Comparison of ENCODE assay signal across 17 mouse cellular contexts in the genomic region with DNA sequence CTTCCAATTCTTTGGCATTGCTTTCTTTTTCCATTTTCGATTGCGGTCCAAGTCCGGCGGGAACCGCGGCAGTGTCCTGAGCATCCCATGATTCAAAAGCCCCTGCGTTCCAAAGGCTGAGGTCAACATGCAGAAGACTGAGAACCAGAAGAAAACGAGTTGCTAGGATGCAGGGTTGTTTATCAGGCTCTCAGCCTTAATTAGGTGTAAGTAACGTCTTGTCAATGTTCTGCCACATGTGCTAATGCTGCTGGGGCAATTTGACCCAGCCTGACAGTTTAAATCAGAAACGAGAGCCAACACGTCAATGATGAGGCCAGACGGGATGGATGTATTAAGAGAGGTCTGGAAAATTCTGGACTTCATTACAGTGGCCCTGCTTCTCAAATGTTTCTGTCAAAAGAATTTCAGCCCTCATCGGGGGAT.
DNase-seq lines count a peak whose midpoint lies in the region; ATAC-seq and TF ChIP-seq lines count a peak whose summit lies in the region.
"Had no signal": no experiment of that assay in that cellular context is flagged by ENCODE, and none has a peak within 500 bp of the region (broad histone marks: within the 10 kb centered on the region; RNA-seq: fewer than 3 reads in every experiment).

No protein-coding gene starts in this region.

- no peaks in the 10 kb centered on the region for H3K36me3 ChIP-seq in limb, embryonic 10.5 days
- H3K36me3 ChIP-seq in lung, embryonic 15.5 days: no peaks in the 10 kb centered on the region
- H3K36me3 ChIP-seq in stomach, postnatal 0 days (ENCODE audit: control insufficient read depth, insufficient read depth, low read length): no peaks in the 10 kb centered on the region
- H3K36me3 ChIP-seq in intestine, embryonic 15.5 days: no peaks in the 10 kb centered on the region
- H3K36me3 ChIP-seq: G1E; hindbrain, embryonic 12.5 days; neural tube, embryonic 12.5 days had no signal

- 0 out of 2 replicates have a peak, but pooled peaks cover 3% of the 10 kb centered on the region for H3K27me3 ChIP-seq in limb, embryonic 10.5 days (ENCODE audit: low read depth, poor library complexity, severe bottlenecking)
- H3K27me3 ChIP-seq in lung, embryonic 15.5 days: no peaks in the 10 kb centered on the region
- H3K27me3 ChIP-seq in stomach, postnatal 0 days (ENCODE audit: control insufficient read depth, insufficient read depth, low read length): no peaks in the 10 kb centered on the region
- H3K27me3 ChIP-seq in intestine, embryonic 15.5 days (replicated peaks): no peaks in the 10 kb centered on the region
- H3K27me3 ChIP-seq: hindbrain, embryonic 12.5 days; neural tube, embryonic 12.5 days had no signal

- H3K4me3 ChIP-seq in limb, embryonic 10.5 days: no peak overlapping the region
- H3K4me3 ChIP-seq in lung, embryonic 15.5 days: no peak overlapping the region
- H3K4me3 ChIP-seq in stomach, postnatal 0 days (ENCODE audit: low read depth, low read length): no peak overlapping the region
- H3K4me3 ChIP-seq in intestine, embryonic 15.5 days (replicated peaks): no peak overlapping the region
- H3K4me3 ChIP-seq: erythroblast, embryonic 14.5 days; hindbrain, embryonic 12.5 days; neural tube, embryonic 12.5 days had no signal

- no peak for TF ChIP-seq CTCF in stomach, postnatal 0 days (IDR thresholded peaks at IDR 0.05; ENCODE audit: low read depth)

- peaks cover 53% of the 10 kb centered on the region for H3K4me1 ChIP-seq in limb, embryonic 10.5 days
- H3K4me1 ChIP-seq in lung, embryonic 15.5 days: peaks cover 30% of the 10 kb centered on the region
- H3K4me1 ChIP-seq in stomach, postnatal 0 days (replicated peaks; ENCODE audit: control insufficient read depth, insufficient read depth): no peaks in the 10 kb centered on the region; the same call in 1 of the 2 replicates
- H3K4me1 ChIP-seq in intestine, embryonic 15.5 days (replicated peaks): 0 out of 2 replicates have a peak, but pooled peaks cover 4% of the 10 kb centered on the region

- peak; percentile 61 for ATAC-seq in lung, embryonic 15.5 days (ENCODE audit: borderline replicate concordance, extremely low read depth, low FRiP score, low TSS enrichment)
- ATAC-seq in stomach, postnatal 0 days (ENCODE audit: low FRiP score, low TSS enrichment): no peak
- no peak for ATAC-seq in intestine, embryonic 15.5 days
- ATAC-seq: forebrain, embryonic 16.5 days; midbrain, embryonic 16.5 days had no signal

- TF ChIP-seq EP300 in stomach, postnatal 0 days (optimal IDR thresholded peaks at IDR 0.05): no peak

- H3K4me2 ChIP-seq in lung, embryonic 15.5 days: peak overlapping the region; percentile 15; the same call in 1 of the 2 replicates
- H3K4me2 ChIP-seq in stomach, postnatal 0 days (replicated peaks; ENCODE audit: low read depth): no peak overlapping the region
- H3K4me2 ChIP-seq in intestine, embryonic 15.5 days (replicated peaks): no peak overlapping the region
- H3K4me2 ChIP-seq: hindbrain, embryonic 12.5 days; neural tube, embryonic 12.5 days had no signal

- peak overlapping the region; percentile 10; the same call in 1 of the 2 replicates for H3K27ac ChIP-seq in limb, embryonic 10.5 days
- peak overlapping the region; percentile 54 for H3K27ac ChIP-seq in lung, embryonic 15.5 days
- no peak overlapping the region for H3K27ac ChIP-seq in stomach, postnatal 0 days (replicated peaks)
- H3K27ac ChIP-seq in intestine, embryonic 15.5 days: no peak overlapping the region
- H3K27ac ChIP-seq: hindbrain, embryonic 12.5 days; neural tube, embryonic 12.5 days had no signal

- H3K9ac ChIP-seq in lung, embryonic 15.5 days: no peak overlapping the region
- H3K9ac ChIP-seq in stomach, postnatal 0 days (ENCODE audit: low read length): no peak overlapping the region
- H3K9ac ChIP-seq in intestine, embryonic 15.5 days: no peak overlapping the region
- H3K9ac ChIP-seq: hindbrain, embryonic 12.5 days; neural tube, embryonic 12.5 days had no signal

- peak; percentile 14 for DNase-seq in retina, postnatal 1 day
- no peak for DNase-seq in retina, embryonic 14.5 days (ENCODE audit: low spot score)
- peak; percentile 47 for DNase-seq in limb, embryonic 10.5 days (ENCODE audit: low spot score)
- DNase-seq in stomach, postnatal 0 days (ENCODE audit: low spot score): peak; percentile 6
- DNase-seq in cerebellum, adult 8-10 months: no peak
- DNase-seq in kidney, postnatal 14 days: no peak
- DNase-seq: cerebellum, adult 11-12 months; kidney, adult 2 months; thymus, postnatal 14 days had no signal

- H3K9me3 ChIP-seq in limb, embryonic 10.5 days (replicated peaks): no peaks in the 10 kb centered on the region
- H3K9me3 ChIP-seq in lung, embryonic 15.5 days: no peaks in the 10 kb centered on the region
- H3K9me3 ChIP-seq in stomach, postnatal 0 days (ENCODE audit: control insufficient read depth, low read length): no peaks in the 10 kb centered on the region
- H3K9me3 ChIP-seq in intestine, embryonic 15.5 days: no peaks in the 10 kb centered on the region
- H3K9me3 ChIP-seq: G1E; hindbrain, embryonic 12.5 days; neural tube, embryonic 12.5 days had no signal

- WGBS in limb, embryonic 10.5 days: 40% methylated on average over 13 of the region's 13 CpGs
- 43% methylated on average over 13 of the region's 13 CpGs for WGBS in lung, embryonic 15.5 days
- WGBS in stomach, postnatal 0 days: 76% methylated on average over 13 of the region's 13 CpGs
- 80% methylated on average over 13 of the region's 13 CpGs for WGBS in intestine, embryonic 15.5 days

Comparison
In these comparisons a context has a peak if more than half of its experiments do, and no peak if none do; other contexts are left out.
1. DNase-seq: peak in retina, postnatal 1 day (single experiment), limb, embryonic 10.5 days (single experiment) and stomach, postnatal 0 days (single experiment); none in retina, embryonic 14.5 days (single experiment), cerebellum, adult 8-10 months (single experiment) and kidney, postnatal 14 days (single experiment).
2. H3K27ac ChIP-seq: peak in limb, embryonic 10.5 days (single experiment) and lung, embryonic 15.5 days (single experiment); none in stomach, postnatal 0 days (single experiment) and intestine, embryonic 15.5 days (single experiment).